Mouse (Mus musculus) intestine, embryonic 16.5 days (tissue): ENCODE measurements at regions not wholly inside any gene's neighbourhood (a gene's known extent, or its start where the extent isn't known, plus 50 kb on each side); places are given as distances from the start of the nearest gene placed in this dataset.

ENCODE experiments used
- ATAC-seq: fragments of 200-750 bp; cut with Nextera tagmentation; 2 replicates; pipeline ENCODE4 v1.8.0; 2017; ENCODE audit warnings: moderate TSS enrichment, moderate library complexity
- H3K27ac ChIP-seq: fragments of 300-500 bp; sonication (generic); 2 replicates; pipeline ENCODE4 v1.5.1; 2014; ENCODE audit warnings: mild to moderate bottlenecking, low read length
- H3K27me3 ChIP-seq: fragments of 300-500 bp; sonication (generic); replicated peaks from 2 replicates; pipeline ENCODE4 v1.6.1; 2014; ENCODE audit warnings: low read length, control low read depth, mixed read lengths; ENCODE audit not compliant: control insufficient read depth, insufficient read depth
- H3K36me3 ChIP-seq: fragments of 300-500 bp; sonication (generic); 2 replicates; pipeline ENCODE4 v1.6.1; 2014; ENCODE audit warnings: low read length, control low read depth; ENCODE audit not compliant: control insufficient read depth, insufficient read depth
- H3K4me1 ChIP-seq: fragments of 300-500 bp; sonication (generic); 2 replicates; pipeline ENCODE4 v1.6.1; 2014; ENCODE audit warnings: low read length, control low read depth, mixed read lengths; ENCODE audit not compliant: control insufficient read depth, insufficient read depth
- H3K4me2 ChIP-seq: fragments of 300-500 bp; sonication (generic); 2 replicates; pipeline ENCODE4 v1.6.1; 2014; ENCODE audit warnings: low read depth, low read length, control low read depth
- H3K4me3 ChIP-seq: fragments of 300-500 bp; sonication (generic); 2 replicates; pipeline ENCODE4 v1.5.1; 2014; ENCODE audit warnings: mild to moderate bottlenecking, low read length
- H3K9ac ChIP-seq: fragments of 300-500 bp; sonication (generic); 2 replicates; pipeline ENCODE4 v1.6.1; 2014; ENCODE audit warnings: low read depth, low read length
- H3K9me3 ChIP-seq: fragments of 300-500 bp; sonication (generic); 2 replicates; pipeline ENCODE4 v1.6.1; 2016; ENCODE audit warnings: low read length, control low read depth; ENCODE audit not compliant: control insufficient read depth
- WGBS: fragments of 180-500 bp; shearing (Covaris S2); extraction: QIAGEN DNeasy Blood & Tissue Kit; methylation state at CpG from one replicate; pipeline ENCODE4 v1.1.7; 2014; 5-methylcytosine and 5-hydroxymethylcytosine counted together

- Histone ChIP-seq H3K4me3 (no peak overlapping the region), H3K36me3 (no peaks in the 10 kb centered on the region), H3K27ac (no peak overlapping the region), H3K27me3 (no peaks in the 10 kb centered on the region), H3K9ac (no peak overlapping the region), H3K9me3 (no peaks in the 10 kb centered on the region), H3K4me1 (no peaks in the 10 kb centered on the region), H3K4me2 (no peak overlapping the region)
- no peak for ATAC-seq
- WGBS, result 28% methylated on average over 4 of the region's 4 CpGs
Measured at GRCm38 (mm10) chr12:93549900-93550299, 1700.9 kb upstream of the Sel1l start.

DNA sequence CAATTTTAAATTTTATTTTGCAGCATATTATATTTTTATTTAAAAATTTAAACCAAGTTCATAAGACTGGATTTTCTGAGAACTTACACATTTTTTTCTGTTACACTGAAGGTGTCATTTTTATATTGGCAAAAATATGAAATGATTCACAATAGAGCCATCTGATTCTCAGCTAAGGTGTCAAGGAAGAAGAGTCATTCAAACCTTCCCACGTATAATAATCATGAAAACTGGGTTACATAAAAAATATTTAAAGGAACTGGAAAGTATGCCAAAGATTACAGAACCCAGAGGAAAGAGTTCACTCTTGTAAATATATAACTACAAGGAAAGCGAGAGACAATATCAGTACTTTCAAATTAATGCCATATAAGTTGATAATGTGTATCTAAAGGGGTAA lies 1674.5 kb upstream of the Sel1l start:
- H3K27me3 ChIP-seq, result no peaks in the 10 kb centered on the region
- 83% methylated on average over 2 of the region's 2 CpGs for WGBS
- H3K4me3 ChIP-seq, result no peak overlapping the region
- H3K27ac ChIP-seq, result no peak overlapping the region
- no peaks in the 10 kb centered on the region for H3K9me3 ChIP-seq
- H3K4me2 ChIP-seq, result no peak overlapping the region
- H3K36me3 ChIP-seq, result no peaks in the 10 kb centered on the region
- no peak for ATAC-seq
- H3K4me1 ChIP-seq, result no peaks in the 10 kb centered on the region
- H3K9ac ChIP-seq, result no peak overlapping the region

DNA sequence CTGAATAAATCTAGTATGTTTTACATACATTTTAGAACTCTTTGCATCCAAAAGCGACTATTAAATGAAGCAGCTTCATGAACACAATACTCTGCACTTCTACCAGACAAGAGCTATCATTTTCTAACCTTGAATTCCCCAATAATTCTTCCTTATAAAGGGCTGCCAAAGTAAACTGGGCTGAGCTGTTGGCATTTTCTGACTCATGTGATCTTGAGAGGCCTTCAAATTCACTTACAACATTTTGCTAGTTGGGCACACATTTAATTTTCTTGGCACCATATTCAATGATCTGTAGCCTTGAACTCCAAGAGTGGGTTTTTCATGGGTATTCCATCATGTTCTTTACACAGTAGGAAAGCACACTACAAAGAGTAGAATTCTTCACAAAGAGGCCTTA lies 1637.4 kb upstream of the Sel1l start:
- Histone ChIP-seq H3K9me3 (no peaks in the 10 kb centered on the region), H3K9ac (no peak overlapping the region), H3K4me2 (no peak overlapping the region), H3K36me3 (no peaks in the 10 kb centered on the region), H3K4me3 (no peak overlapping the region), H3K27ac (no peak overlapping the region), H3K4me1 (no peaks in the 10 kb centered on the region), H3K27me3 (no peaks in the 10 kb centered on the region)
- 73% methylated on average over 1 of the region's 1 CpGs for WGBS
- ATAC-seq, result no peak

GRCm38 (mm10) chr12:93462106-93462505 lies 1613.1 kb upstream of the Sel1l start:
- Histone ChIP-seq H3K9me3 (no peaks in the 10 kb centered on the region), H3K27ac (no peak overlapping the region)

GRCm38 (mm10) chr12:93449436-93449835 lies 1600.5 kb upstream of the Sel1l start:
- H3K4me1 ChIP-seq, result no peaks in the 10 kb centered on the region
- ATAC-seq, result no peak
- H3K9me3 ChIP-seq, result no peaks in the 10 kb centered on the region
- no peaks in the 10 kb centered on the region for H3K36me3 ChIP-seq
- no peaks in the 10 kb centered on the region for H3K27me3 ChIP-seq
- no peak overlapping the region for H3K9ac ChIP-seq
- no peak overlapping the region for H3K27ac ChIP-seq
- WGBS, result 81% methylated on average over 2 of the region's 2 CpGs
- H3K4me2 ChIP-seq, result no peak overlapping the region
- H3K4me3 ChIP-seq, result no peak overlapping the region

More at GRCm38 (mm10) chr12:93462106-93462505, 1613.1 kb upstream of the Sel1l start:
- no peak overlapping the region for H3K9ac ChIP-seq
- no peaks in the 10 kb centered on the region for H3K36me3 ChIP-seq
- H3K27me3 ChIP-seq, result no peaks in the 10 kb centered on the region
- H3K4me1 ChIP-seq, result no peaks in the 10 kb centered on the region
- H3K4me2 ChIP-seq, result no peak overlapping the region
- H3K4me3 ChIP-seq, result no peak overlapping the region
- ATAC-seq, result no peak

GRCm38 (mm10) chr12:93429218-93429617 lies 1580.3 kb upstream of the Sel1l start:
- H3K27ac ChIP-seq, result no peak overlapping the region
- no peaks in the 10 kb centered on the region for H3K27me3 ChIP-seq
- H3K36me3 ChIP-seq, result no peaks in the 10 kb centered on the region
- H3K9me3 ChIP-seq, result no peaks in the 10 kb centered on the region
- H3K4me3 ChIP-seq, result no peak overlapping the region
- H3K9ac ChIP-seq, result no peak overlapping the region
- no peak overlapping the region for H3K4me2 ChIP-seq
- H3K4me1 ChIP-seq, result no peaks in the 10 kb centered on the region
- ATAC-seq, result no peak

DNA sequence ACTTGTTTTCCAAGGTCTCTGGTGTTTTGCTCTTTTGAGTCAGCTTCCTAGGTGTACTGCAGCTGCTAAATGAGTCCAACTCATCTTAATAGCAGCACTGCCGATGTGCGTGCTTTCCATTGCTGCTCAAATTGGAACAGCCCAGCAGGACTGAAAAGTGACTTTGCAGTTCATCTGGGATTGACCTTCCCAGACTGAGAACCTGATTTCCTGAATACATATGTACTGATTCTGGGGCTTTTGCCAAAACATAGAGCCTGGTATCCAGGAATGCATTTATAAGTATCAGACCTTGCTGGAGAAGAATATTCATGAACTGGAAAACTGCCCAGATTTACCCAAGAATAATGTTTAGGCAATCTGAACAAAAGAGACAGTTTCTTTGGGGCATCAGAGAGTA lies 1579.0 kb upstream of the Sel1l start:
- Histone ChIP-seq H3K4me2 (no peak overlapping the region), H3K27me3 (no peaks in the 10 kb centered on the region), H3K27ac (no peak overlapping the region), H3K9ac (no peak overlapping the region), H3K4me1 (no peaks in the 10 kb centered on the region), H3K4me3 (no peak overlapping the region), H3K36me3 (no peaks in the 10 kb centered on the region), H3K9me3 (no peaks in the 10 kb centered on the region)
- 81% methylated on average over 2 of the region's 2 CpGs for whole genome bisulfite sequencing
- no peak for ATAC-seq

DNA sequence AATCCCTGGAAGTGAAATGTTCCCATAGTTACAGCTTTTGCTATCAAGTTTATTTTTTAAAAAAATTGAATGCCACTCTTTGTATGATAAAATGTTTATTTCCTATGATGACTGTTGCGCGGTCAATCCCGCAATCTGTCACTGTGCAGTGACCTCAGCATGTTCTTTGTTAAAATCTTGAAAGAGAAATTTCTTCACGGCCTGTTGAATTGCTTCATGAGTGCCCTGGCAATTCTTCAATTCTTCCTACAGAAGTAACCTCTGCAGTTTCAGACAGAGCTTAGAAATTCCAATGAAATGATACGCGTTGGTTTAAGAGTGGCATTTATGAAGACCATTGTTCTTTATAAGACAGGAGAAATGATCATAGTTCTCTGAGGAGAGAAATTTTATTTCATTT lies 1567.4 kb upstream of the Sel1l start:
- H3K27me3 ChIP-seq, result no peaks in the 10 kb centered on the region
- H3K4me1 ChIP-seq, result no peaks in the 10 kb centered on the region
- ATAC-seq, result no peak
- no peak overlapping the region for H3K4me3 ChIP-seq
- H3K27ac ChIP-seq, result no peak overlapping the region
- H3K9ac ChIP-seq, result no peak overlapping the region
- 80% methylated on average over 6 of the region's 6 CpGs for WGBS
- no peaks in the 10 kb centered on the region for H3K9me3 ChIP-seq
- no peaks in the 10 kb centered on the region for H3K36me3 ChIP-seq
- no peak overlapping the region for H3K4me2 ChIP-seq

DNA sequence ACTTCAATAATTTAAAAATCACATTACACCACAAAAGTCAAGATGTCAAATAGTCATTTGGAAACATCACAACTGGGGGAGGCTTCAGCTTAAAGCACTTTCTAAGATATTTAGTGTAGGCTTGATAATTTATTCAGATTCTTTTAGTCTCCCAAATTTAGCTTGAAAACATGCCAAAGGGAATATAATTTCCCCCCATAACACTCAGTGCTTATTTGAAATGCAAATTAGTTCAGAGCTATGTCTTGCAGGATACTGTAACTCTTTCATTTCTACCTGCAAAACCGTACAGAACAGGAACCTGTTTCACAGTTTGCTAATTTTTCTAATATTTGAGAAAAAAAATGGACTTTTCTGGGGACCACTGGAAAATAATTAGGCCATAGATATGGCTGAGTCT lies 1566.8 kb upstream of the Sel1l start:
- Histone ChIP-seq H3K9me3 (no peaks in the 10 kb centered on the region), H3K36me3 (no peaks in the 10 kb centered on the region), H3K27me3 (no peaks in the 10 kb centered on the region), H3K9ac (no peak overlapping the region), H3K4me3 (no peak overlapping the region), H3K4me1 (no peaks in the 10 kb centered on the region), H3K4me2 (no peak overlapping the region), H3K27ac (no peak overlapping the region)
- WGBS, result 85% methylated on average over 1 of the region's 1 CpGs
- no peak for ATAC-seq

DNA sequence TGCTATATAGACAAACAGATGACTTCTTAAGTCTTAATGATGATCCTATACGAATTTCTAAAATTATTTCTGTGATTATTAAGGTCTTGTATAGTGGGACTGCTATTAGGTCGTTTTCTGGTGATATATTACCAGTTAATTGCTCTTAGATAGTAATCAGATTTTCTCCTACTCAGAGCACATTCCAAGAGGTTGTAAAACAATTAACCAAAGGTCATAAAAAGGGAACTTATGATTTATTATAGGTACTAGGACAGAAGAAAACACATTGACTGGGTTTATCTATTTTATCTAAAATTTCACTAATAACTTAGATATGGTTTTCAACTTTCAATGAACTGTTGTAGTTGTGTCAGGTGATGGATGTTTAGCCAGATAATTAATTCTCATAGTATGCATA lies 1536.6 kb upstream of the Sel1l start:
- 23% methylated on average over 2 of the region's 2 CpGs for WGBS
- H3K36me3 ChIP-seq, result no peaks in the 10 kb centered on the region
- no peak overlapping the region for H3K27ac ChIP-seq
- ATAC-seq, result peak; percentile 81
- H3K9me3 ChIP-seq, result no peaks in the 10 kb centered on the region
- no peak overlapping the region for H3K4me3 ChIP-seq
- no peaks in the 10 kb centered on the region for H3K4me1 ChIP-seq
- H3K4me2 ChIP-seq, result no peak overlapping the region
- H3K27me3 ChIP-seq, result no peaks in the 10 kb centered on the region
- no peak overlapping the region for H3K9ac ChIP-seq
